Mouse (Mus musculus) midbrain, embryonic 10.5 days (tissue): ENCODE results near the gene Mrpl38. TPM values are rescaled to one million over a fixed set of nuclear protein-coding genes. Genes with fewer than 3 reads are reported as not detected.

Source experiments
- polyA plus RNA-seq: library from polyadenylated mRNA; unstranded; fragments of >200 nt; fragmentation: Nextera tagmentation; extraction: Ambion mirVana; gene quantifications from 2 replicates; pipeline ENCODE4 v1.2.1, GENCODE M21; 2016

The Mrpl38 gene
- polyA plus RNA-seq, 1 experiment from 2014 or later, result 113 TPM

Other genes starting within 250 kb of the Mrpl38 start
- 1.0 and 1.6 TPM in 2 replicates for gene Smim5, start 238.9 kb downstream of the Mrpl38 start, polyA plus RNA-seq
- gene Smim6, start 226.9 kb downstream of the Mrpl38 start, polyA plus RNA-seq, result 1.00 and 1.3 TPM in 2 replicates
- 51.9 and 52.1 TPM in 2 replicates for gene Sap30bp, start 205.6 kb downstream of the Mrpl38 start, polyA plus RNA-seq
- gene Recql5, start 205.4 kb downstream of the Mrpl38 start, polyA plus RNA-seq, result 30.6 and 31.8 TPM in 2 replicates
- gene Itgb4, start 164.2 kb downstream of the Mrpl38 start, polyA plus RNA-seq, result 0.63 and 0.67 TPM in 2 replicates
- gene Galk1, start 126.1 kb downstream of the Mrpl38 start, polyA plus RNA-seq, result 161 and 210 TPM in 2 replicates
- 1,512 and 1,693 TPM in 2 replicates for gene H3f3b, start 110.9 kb downstream of the Mrpl38 start, polyA plus RNA-seq
- gene Unk, start 108.5 kb downstream of the Mrpl38 start, polyA plus RNA-seq, result 46.4 and 52.2 TPM in 2 replicates
- 2.5 and 3.1 TPM in 2 replicates for gene Unc13d, start 60.9 kb downstream of the Mrpl38 start, polyA plus RNA-seq
- 91.8 and 109 TPM in 2 replicates for gene Wbp2, start 51.9 kb downstream of the Mrpl38 start, polyA plus RNA-seq
- 2.7 TPM in 2 replicates for gene Trim47, start 11.7 kb downstream of the Mrpl38 start, polyA plus RNA-seq
- 1.4 and 1.8 TPM in 2 replicates for gene Trim65, start 7.7 kb downstream of the Mrpl38 start, polyA plus RNA-seq
- 58.9 and 71.0 TPM in 2 replicates for gene Fbf1, start 29.3 kb upstream of the Mrpl38 start, polyA plus RNA-seq
- 57.2 and 60.8 TPM in 2 replicates for gene Ten1, start 60.0 kb upstream of the Mrpl38 start, polyA plus RNA-seq
- 21.2 and 26.3 TPM in 2 replicates for gene Acox1, start 60.2 kb upstream of the Mrpl38 start, polyA plus RNA-seq
- gene Evpl, start 99.2 kb upstream of the Mrpl38 start, polyA plus RNA-seq, result 0.32 and 0.57 TPM in 2 replicates
- gene Srp68, start 135.3 kb upstream of the Mrpl38 start, polyA plus RNA-seq, result 96.1 and 106 TPM in 2 replicates
- gene Galr2, start 142.1 kb upstream of the Mrpl38 start, polyA plus RNA-seq, result 0.09 and 0.12 TPM in 2 replicates
- 57.6 and 71.6 TPM in 2 replicates for gene Exoc7, start 168.4 kb upstream of the Mrpl38 start, polyA plus RNA-seq
- gene Foxj1, start 196.5 kb upstream of the Mrpl38 start, polyA plus RNA-seq, result 7.1 and 8.4 TPM in 2 replicates